Mouse (Mus musculus): ENCODE data around the gene Foxb2. TPM values are rescaled to one million over a fixed set of nuclear protein-coding genes. Genes with fewer than 3 reads are reported as not detected.

The Foxb2 gene
- total and polyA plus RNA-seq, 2 experiments from 2014 or later: 0.47 TPM; not detected in 1

DNA sequence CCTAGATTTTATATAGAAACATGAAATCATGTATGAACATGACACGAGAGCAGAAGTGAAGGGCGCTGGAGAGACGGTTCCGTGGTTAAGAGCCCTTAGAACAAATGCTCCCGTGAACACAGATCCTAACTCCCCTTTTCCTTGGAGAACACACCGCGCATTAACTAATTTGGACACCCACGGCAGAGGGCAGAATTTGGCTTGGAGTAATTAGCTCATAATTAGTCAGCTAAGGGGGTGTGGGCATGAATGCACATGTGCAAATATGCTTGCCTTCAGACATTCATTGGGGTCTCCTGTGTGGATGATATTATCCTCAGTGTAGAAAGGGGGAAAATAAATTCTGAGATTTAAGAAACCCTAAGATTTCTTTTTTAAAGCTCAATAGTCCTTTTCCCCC is 32.6 kb downstream of the Foxb2 start:
- H3K36me3 ChIP-seq (ENCODE audit: insufficient read depth, low read length): no peaks in the 10 kb centered on the region
- H3K4me1 ChIP-seq (ENCODE audit: insufficient read depth, low read length): no peaks in the 10 kb centered on the region
- 66% methylated on average over 8 of the region's 8 CpGs for WGBS
- no peaks in the 10 kb centered on the region for H3K9me3 ChIP-seq (ENCODE audit: low read length)
- H3K4me2 ChIP-seq (ENCODE audit: low read depth, low read length, poor library complexity, severe bottlenecking): no peak overlapping the region
- ATAC-seq (ENCODE audit: low FRiP score) (no peak), DNase-seq (ENCODE audit: low spot score) (no peak)
- no peak overlapping the region for H3K9ac ChIP-seq (replicated peaks; ENCODE audit: low read length, poor library complexity, severe bottlenecking)
- no peak overlapping the region for H3K4me3 ChIP-seq (ENCODE audit: low read depth, low read length)
- no peak for TF ChIP-seq CTCF (IDR thresholded peaks at IDR 0.05)
- H3K27me3 ChIP-seq (ENCODE audit: insufficient read depth, low read length): no peaks in the 10 kb centered on the region
- no peak overlapping the region for H3K27ac ChIP-seq (ENCODE audit: low read depth, low read length)

DNA sequence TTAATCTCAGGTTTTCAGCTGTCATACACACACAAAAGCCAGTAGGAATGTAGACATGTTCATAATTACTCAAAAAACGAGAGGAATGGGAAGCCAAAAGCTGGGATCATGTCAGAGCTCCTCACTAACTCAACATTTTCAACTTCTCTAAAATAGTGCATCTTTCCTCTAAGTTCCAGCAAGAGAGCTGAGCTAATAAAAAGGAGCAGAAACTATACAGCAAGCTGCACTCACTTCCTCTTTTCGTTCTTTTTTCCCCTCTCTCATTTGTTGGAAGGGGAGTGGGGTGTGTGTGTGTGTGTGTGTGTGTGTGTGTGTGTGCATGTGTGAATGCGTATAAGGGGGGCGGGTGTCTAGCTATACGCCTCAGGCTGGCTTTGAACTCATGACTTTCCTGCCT is 45.9 kb downstream of the Foxb2 start:
- Histone ChIP-seq H3K36me3 (ENCODE audit: insufficient read depth, low read length) (no peaks in the 10 kb centered on the region), H3K4me1 (ENCODE audit: insufficient read depth, low read length) (no peaks in the 10 kb centered on the region), H3K27me3 (ENCODE audit: insufficient read depth, low read length) (no peaks in the 10 kb centered on the region), H3K9me3 (ENCODE audit: low read length) (no peaks in the 10 kb centered on the region), H3K27ac (ENCODE audit: low read depth, low read length) (no peak overlapping the region), H3K4me2 (ENCODE audit: low read depth, low read length, poor library complexity, severe bottlenecking) (no peak overlapping the region), H3K4me3 (ENCODE audit: low read depth, low read length) (no peak overlapping the region), H3K9ac (replicated peaks; ENCODE audit: low read length, poor library complexity, severe bottlenecking) (no peak overlapping the region)
- TF ChIP-seq CTCF (IDR thresholded peaks at IDR 0.05): no peak
- DNase-seq (ENCODE audit: low spot score) (no peak), ATAC-seq (ENCODE audit: low FRiP score) (no peak)
- 80% methylated on average over 5 of the region's 5 CpGs for WGBS

DNA sequence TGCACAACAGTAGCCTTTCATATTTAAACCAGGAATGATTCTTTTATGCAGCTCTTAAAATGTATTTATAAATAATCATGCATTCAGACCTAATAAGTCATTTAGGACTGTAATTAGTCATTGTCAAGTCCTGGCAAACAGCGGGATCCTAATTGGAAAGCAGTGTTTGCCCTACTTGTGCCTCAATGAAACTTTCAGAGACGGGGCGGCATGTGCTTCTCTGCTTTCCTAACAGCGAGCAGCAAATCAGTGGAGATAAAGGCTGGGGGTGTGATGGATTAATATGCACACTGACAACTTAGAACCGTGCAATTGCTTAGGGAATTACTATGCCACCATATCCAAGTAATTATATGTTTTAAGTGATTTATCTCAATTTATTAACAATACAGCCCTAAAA is 48.4 kb downstream of the Foxb2 start:
- Histone ChIP-seq H3K27me3 (ENCODE audit: insufficient read depth, low read length) (no peaks in the 10 kb centered on the region), H3K4me2 (ENCODE audit: low read depth, low read length, poor library complexity, severe bottlenecking) (no peak overlapping the region), H3K36me3 (ENCODE audit: insufficient read depth, low read length) (no peaks in the 10 kb centered on the region), H3K9ac (replicated peaks; ENCODE audit: low read length, poor library complexity, severe bottlenecking) (no peak overlapping the region), H3K27ac (ENCODE audit: low read depth, low read length) (no peak overlapping the region), H3K9me3 (ENCODE audit: low read length) (no peaks in the 10 kb centered on the region), H3K4me1 (ENCODE audit: insufficient read depth, low read length) (no peaks in the 10 kb centered on the region), H3K4me3 (ENCODE audit: low read depth, low read length) (no peak overlapping the region)
- TF ChIP-seq CTCF (IDR thresholded peaks at IDR 0.05): no peak
- DNase-seq (ENCODE audit: low spot score): peak; percentile 2
- ATAC-seq (ENCODE audit: low FRiP score): no peak
- 71% methylated on average over 5 of the region's 5 CpGs for WGBS

Other genes starting within 250 kb of the Foxb2 start
- gene Vps13a, start 92.9 kb downstream of the Foxb2 start, total RNA-seq (2014; rRNA removed): 15.9 and 24.1 TPM in 2 replicates
- 5.3 and 6.5 TPM in 2 replicates for gene Vps13a, start 92.9 kb downstream of the Foxb2 start, polyA plus RNA-seq (2015; fragmentation: Nextera tagmentation; extraction: Ambion mirVana)
- 12.1 and 14.3 TPM in 2 replicates for gene Prune2, start 82.3 kb upstream of the Foxb2 start, total RNA-seq (2014; rRNA removed)
- 10.8 and 12.0 TPM in 2 replicates for gene Prune2, start 82.3 kb upstream of the Foxb2 start, polyA plus RNA-seq (2015; fragmentation: Nextera tagmentation; extraction: Ambion mirVana)